Mouse (Mus musculus) embryonic facial prominence, embryonic 13.5 days (tissue): ENCODE data around the gene Alox5ap. TPM values are rescaled to one million over a fixed set of nuclear protein-coding genes. Genes with fewer than 3 reads are reported as not detected.

Experiments
- ATAC-seq: fragments of 200-750 bp; cut with Nextera tagmentation; 2 replicates; pipeline ENCODE4 v1.8.0; 2017; ENCODE audit warnings: low read depth; ENCODE audit not compliant: insufficient number of reproducible peaks, insufficient read depth, low FRiP score, low TSS enrichment
- H3K27ac ChIP-seq: fragments of 300-500 bp; sonication (generic); 2 replicates; pipeline ENCODE4 v1.5.1; 2015; ENCODE audit warnings: moderate library complexity, mild to moderate bottlenecking, inconsistent platforms
- H3K27me3 ChIP-seq: fragments of 300-500 bp; sonication (generic); 2 replicates; pipeline ENCODE4 v1.6.1; 2015; ENCODE audit warnings: mild to moderate bottlenecking, inconsistent platforms
- H3K36me3 ChIP-seq: fragments of 300-500 bp; sonication (generic); 2 replicates; pipeline ENCODE4 v1.6.1; 2015; ENCODE audit warnings: mild to moderate bottlenecking, inconsistent platforms
- H3K4me1 ChIP-seq: fragments of 300-500 bp; sonication (generic); 2 replicates; pipeline ENCODE4 v1.6.1; 2015; ENCODE audit warnings: inconsistent platforms
- H3K4me2 ChIP-seq: fragments of 300-500 bp; sonication (generic); 2 replicates; pipeline ENCODE4 v1.6.1; 2015; ENCODE audit warnings: moderate library complexity, mild to moderate bottlenecking, inconsistent platforms
- H3K4me3 ChIP-seq: fragments of 300-500 bp; sonication (generic); 2 replicates; pipeline ENCODE4 v1.5.1; 2015; ENCODE audit warnings: mild to moderate bottlenecking, inconsistent platforms
- H3K9ac ChIP-seq: fragments of 300-500 bp; sonication (generic); 2 replicates; pipeline ENCODE4 v1.6.1; 2015; ENCODE audit warnings: mild to moderate bottlenecking, inconsistent platforms
- H3K9me3 ChIP-seq: fragments of 300-500 bp; sonication (generic); 2 replicates; pipeline ENCODE4 v1.6.1; 2016; ENCODE audit warnings: inconsistent platforms
- WGBS: fragments of 180-500 bp; shearing (Covaris S2); methylation state at CpG from one replicate; pipeline ENCODE4 v1.1.7; 2015; ENCODE audit warnings: mixed read lengths; 5-methylcytosine and 5-hydroxymethylcytosine counted together
- polyA plus RNA-seq: library from polyadenylated mRNA; unstranded; fragments of >200 nt; fragmentation: Nextera tagmentation; extraction: Ambion mirVana; gene quantifications from 2 replicates; pipeline ENCODE4 v1.2.1, GENCODE M21; 2015

The Alox5ap gene
- polyA plus RNA-seq, 1 experiment from 2014 or later = 10.4 TPM

DNA sequence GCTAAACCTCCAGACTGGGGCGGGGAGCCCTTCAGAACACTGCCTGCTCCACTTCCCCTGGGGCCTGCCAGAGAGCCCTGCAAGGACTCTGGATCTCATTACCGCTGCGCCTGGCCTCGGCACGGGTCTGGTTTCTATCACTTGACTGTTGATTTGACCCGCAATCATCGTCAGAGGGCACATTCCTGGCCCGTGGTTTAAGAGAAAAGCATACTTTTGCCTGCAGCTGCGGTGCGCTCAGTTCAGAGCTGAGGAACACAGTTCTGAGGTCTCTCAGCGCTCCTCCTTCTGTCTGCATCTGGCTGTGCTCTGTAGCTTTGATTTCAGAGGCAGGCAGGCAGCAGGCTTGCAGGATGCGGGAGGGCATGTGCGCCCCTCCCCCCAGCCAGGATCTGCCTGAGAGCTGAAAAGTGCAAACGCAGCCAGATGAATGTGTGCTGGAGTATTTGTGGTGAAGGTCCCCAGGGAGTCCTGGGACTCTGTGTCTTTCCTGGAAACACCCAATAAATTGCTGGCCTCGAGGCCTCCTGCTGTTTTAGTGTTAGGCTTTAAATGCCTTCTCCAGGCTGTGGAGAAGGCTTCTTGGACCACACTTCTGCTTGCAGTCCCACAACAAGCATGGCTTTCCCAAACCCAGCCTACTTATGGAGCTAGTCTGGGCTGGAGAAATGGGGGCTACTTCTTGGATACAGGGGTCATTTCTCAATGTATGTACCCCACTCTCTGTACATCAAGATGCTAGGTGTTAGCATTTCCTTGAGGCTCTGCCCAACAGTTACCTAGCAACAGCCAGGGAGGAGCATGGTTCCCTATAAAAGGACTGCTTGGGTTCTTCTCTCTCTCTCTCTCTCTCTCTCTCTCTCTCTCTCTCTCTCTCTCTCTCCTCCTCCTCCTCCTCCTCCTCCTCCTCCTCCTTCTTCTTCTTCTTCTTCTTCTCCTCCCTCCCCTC lies 56.2 kb downstream of the Alox5ap start:
- peak overlapping the region; percentile 98 for H3K27ac ChIP-seq
- H3K9ac ChIP-seq = peak overlapping the region; percentile 58; the same call in 1 of the 2 replicates
- no peaks in the 10 kb centered on the region for H3K36me3 ChIP-seq
- no peaks in the 10 kb centered on the region for H3K27me3 ChIP-seq
- H3K4me3 ChIP-seq = peak overlapping the region; percentile 25
- peaks cover 62% of the 10 kb centered on the region for H3K4me1 ChIP-seq
- peak; percentile 89 for ATAC-seq
- WGBS = under 1% methylated on average over 15 of the region's 15 CpGs
- H3K9me3 ChIP-seq = no peaks in the 10 kb centered on the region
- H3K4me2 ChIP-seq = peak overlapping the region; percentile 54

DNA sequence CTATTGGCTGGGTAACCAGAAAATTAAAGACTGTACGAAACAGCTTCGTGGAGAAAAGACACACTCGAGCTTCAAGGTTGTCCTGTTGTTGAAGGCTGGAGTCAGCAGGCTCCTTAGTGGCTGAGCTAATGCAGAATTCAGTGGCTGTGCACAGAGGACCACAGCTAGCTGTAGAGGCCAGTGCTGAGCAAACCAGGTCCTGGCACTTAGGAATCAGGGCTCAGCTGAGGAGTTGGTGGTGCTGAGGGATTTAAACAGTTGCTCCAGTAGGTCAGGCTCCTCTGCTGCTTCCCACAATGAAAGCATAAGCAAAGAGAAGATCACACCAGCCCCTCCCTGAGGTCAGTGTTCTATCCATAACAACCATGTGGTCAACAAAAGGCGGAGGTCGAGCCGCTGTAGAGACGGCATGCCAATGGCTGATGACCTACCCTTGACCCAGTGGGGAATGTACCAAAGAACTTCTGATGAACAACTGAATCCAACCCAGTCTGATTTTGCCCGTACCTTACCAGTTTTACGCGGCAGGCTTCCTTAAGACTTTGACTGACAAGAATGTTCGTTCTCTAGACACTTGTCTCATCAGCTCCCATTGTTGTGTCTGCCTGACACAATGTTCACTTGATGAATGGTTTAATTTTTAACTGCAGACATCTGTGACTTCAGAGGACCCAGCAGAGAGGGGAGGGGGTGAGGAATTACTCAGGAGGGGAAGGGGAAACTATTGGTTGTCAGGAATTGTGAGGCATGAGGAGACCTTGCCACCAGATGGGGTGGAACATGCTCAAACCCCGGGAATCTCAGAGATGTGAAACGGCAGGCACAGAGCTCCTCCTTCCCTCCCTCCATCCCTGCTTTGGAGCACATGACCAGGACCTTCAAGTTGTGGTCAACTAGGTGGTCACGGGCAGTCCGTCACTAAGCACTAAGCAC lies 57.6 kb downstream of the Alox5ap start:
- Histone ChIP-seq H3K27me3 (no peaks in the 10 kb centered on the region), H3K27ac (peak overlapping the region; percentile 94), H3K9ac (peak overlapping the region; percentile 21; the same call in 1 of the 2 replicates), H3K4me1 (peaks cover 54% of the 10 kb centered on the region), H3K4me2 (peak overlapping the region; percentile 34), H3K4me3 (no peak overlapping the region), H3K36me3 (no peaks in the 10 kb centered on the region), H3K9me3 (no peaks in the 10 kb centered on the region)
- ATAC-seq = no peak
- WGBS = 27% methylated on average over 15 of the region's 15 CpGs

DNA sequence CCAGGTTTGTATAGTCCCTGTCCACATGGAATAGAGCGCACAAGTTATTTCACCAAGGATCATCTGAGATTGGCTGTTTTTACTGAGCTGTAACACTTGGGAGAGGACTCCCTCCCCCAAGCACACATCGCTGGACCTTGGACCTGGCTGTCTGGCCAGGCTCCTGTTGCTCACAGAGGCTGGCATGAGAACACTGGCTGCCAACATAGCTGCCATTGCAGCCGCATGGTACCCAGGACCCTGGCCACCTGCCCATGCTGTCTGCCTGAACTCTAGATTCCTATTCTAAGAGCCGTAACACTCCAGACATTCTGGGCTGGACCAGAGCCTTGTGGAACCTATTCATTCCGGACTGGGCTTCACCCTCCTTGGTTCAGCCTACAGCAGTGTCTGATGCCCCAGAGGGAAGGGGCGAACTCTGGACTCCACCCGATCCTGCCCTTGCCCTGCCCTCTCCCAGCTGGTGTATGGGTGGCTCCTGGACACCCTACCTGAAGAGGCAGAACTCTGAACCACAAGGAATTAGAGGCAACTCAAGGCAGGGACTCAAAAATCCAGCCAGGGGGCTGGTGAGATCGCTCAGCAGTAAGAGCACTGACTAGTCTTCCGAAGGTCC lies 58.5 kb downstream of the Alox5ap start:
- Histone ChIP-seq H3K4me1 (peaks cover 47% of the 10 kb centered on the region), H3K27ac (peak overlapping the region; percentile 94)

GRCm38 (mm10) chr5:149324739-149325138 lies 60.2 kb downstream of the Alox5ap start:
- Histone ChIP-seq H3K27me3 (no peaks in the 10 kb centered on the region), H3K4me2 (no peak overlapping the region), H3K4me1 (peaks cover 48% of the 10 kb centered on the region), H3K9ac (no peak overlapping the region), H3K4me3 (no peak overlapping the region), H3K9me3 (no peaks in the 10 kb centered on the region), H3K36me3 (no peaks in the 10 kb centered on the region), H3K27ac (no peak overlapping the region)
- WGBS = 84% methylated on average over 13 of the region's 13 CpGs
- ATAC-seq = no peak

More for the DNA sequence above, 58.5 kb downstream of the Alox5ap start:
- Histone ChIP-seq H3K4me3 (no peak overlapping the region), H3K36me3 (no peaks in the 10 kb centered on the region), H3K27me3 (no peaks in the 10 kb centered on the region), H3K9me3 (no peaks in the 10 kb centered on the region), H3K4me2 (peak overlapping the region; percentile 34; the same call in 1 of the 2 replicates), H3K9ac (no peak overlapping the region)
- WGBS = 84% methylated on average over 9 of the region's 9 CpGs
- ATAC-seq = no peak

- no peaks in the 10 kb centered on the region for H3K9me3 ChIP-seq
- H3K9ac ChIP-seq = no peak overlapping the region; the same call in 1 of the 2 replicates
- WGBS = 29% methylated on average over 12 of the region's 12 CpGs
- peaks cover 35% of the 10 kb centered on the region for H3K4me1 ChIP-seq
- H3K27ac ChIP-seq = peak overlapping the region; percentile 55; the same call in 1 of the 2 replicates
- no peak overlapping the region for H3K4me2 ChIP-seq
- H3K27me3 ChIP-seq = no peaks in the 10 kb centered on the region
- ATAC-seq = no peak
- no peak overlapping the region for H3K4me3 ChIP-seq
- no peaks in the 10 kb centered on the region for H3K36me3 ChIP-seq
Measured at GRCm38 (mm10) chr5:149329098-149329887, 64.7 kb downstream of the Alox5ap start.

- WGBS = 41% methylated on average over 1 of the region's 1 CpGs
- Histone ChIP-seq H3K4me3 (no peak overlapping the region), H3K27ac (peak overlapping the region; percentile 81; the same call in 1 of the 2 replicates), H3K4me2 (no peak overlapping the region), H3K27me3 (no peaks in the 10 kb centered on the region), H3K36me3 (no peaks in the 10 kb centered on the region), H3K9me3 (no peaks in the 10 kb centered on the region), H3K4me1 (peaks cover 34% of the 10 kb centered on the region), H3K9ac (no peak overlapping the region)
- ATAC-seq = no peak
Measured at GRCm38 (mm10) chr5:149330601-149331000, 66.0 kb downstream of the Alox5ap start.

- WGBS = 23% methylated on average over 10 of the region's 10 CpGs
Measured at GRCm38 (mm10) chr5:149331407-149332143, 67.0 kb downstream of the Alox5ap start.

GRCm38 (mm10) chr5:149332787-149333186 lies 68.2 kb downstream of the Alox5ap start:
- H3K4me2 ChIP-seq = no peak overlapping the region
- peak overlapping the region; percentile 81; the same call in 1 of the 2 replicates for H3K27ac ChIP-seq
- no peak for ATAC-seq
- H3K4me1 ChIP-seq = peaks cover 49% of the 10 kb centered on the region
- H3K27me3 ChIP-seq = no peaks in the 10 kb centered on the region
- no peak overlapping the region for H3K9ac ChIP-seq
- 94% methylated on average over 4 of the region's 4 CpGs for WGBS
- H3K36me3 ChIP-seq = no peaks in the 10 kb centered on the region
- no peak overlapping the region for H3K4me3 ChIP-seq
- H3K9me3 ChIP-seq = no peaks in the 10 kb centered on the region

More at GRCm38 (mm10) chr5:149331407-149332143, 67.0 kb downstream of the Alox5ap start:
- Histone ChIP-seq H3K36me3 (no peaks in the 10 kb centered on the region), H3K9ac (peak overlapping the region; percentile 40; the same call in 1 of the 2 replicates), H3K4me2 (no peak overlapping the region), H3K9me3 (no peaks in the 10 kb centered on the region), H3K4me3 (no peak overlapping the region), H3K27ac (peak overlapping the region; percentile 81), H3K27me3 (no peaks in the 10 kb centered on the region), H3K4me1 (peaks cover 39% of the 10 kb centered on the region)
- ATAC-seq = no peak

DNA sequence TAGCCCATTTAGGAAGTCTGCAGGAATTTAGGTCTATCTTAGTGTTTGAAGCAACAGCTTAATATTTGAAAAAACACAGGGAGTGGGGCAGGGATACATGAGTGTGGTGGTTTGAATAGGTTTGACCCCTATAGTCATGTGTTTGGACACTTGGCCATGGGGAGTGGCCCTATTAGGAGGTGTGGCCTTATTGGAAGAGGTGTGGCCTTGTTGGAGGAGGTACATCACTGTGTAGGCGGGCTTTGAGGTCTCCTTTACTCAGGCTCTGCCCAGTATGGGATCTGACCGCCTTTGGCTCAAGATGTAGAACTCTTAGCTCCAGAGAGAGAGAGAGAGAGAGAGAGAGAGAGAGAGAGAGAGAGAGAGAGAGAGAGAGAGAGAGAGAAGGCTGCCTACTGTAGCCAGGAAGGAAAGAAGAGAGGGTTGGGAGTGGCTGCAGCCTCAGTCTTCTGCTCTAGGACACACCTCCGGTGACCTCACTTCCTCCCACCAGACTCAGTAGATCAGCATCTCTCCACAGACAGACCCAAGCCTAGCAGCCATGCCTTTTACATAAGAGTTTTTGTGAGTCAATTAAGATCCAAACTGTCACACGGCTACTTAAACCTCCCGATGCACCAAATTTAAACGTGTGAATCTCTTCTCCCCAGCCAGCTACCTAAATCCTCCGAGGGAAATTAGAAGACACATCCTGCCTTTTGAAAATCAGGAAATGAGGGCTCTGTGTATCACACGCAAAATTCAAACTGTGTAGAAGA lies 69.6 kb downstream of the Alox5ap start:
- Histone ChIP-seq H3K36me3 (no peaks in the 10 kb centered on the region), H3K4me3 (no peak overlapping the region), H3K9ac (no peak overlapping the region), H3K27ac (no peak overlapping the region), H3K4me1 (peaks cover 60% of the 10 kb centered on the region), H3K4me2 (no peak overlapping the region), H3K9me3 (no peaks in the 10 kb centered on the region), H3K27me3 (no peaks in the 10 kb centered on the region)
- WGBS = 81% methylated on average over 8 of the region's 8 CpGs
- ATAC-seq = no peak
